Mouse (Mus musculus) thymus, adult 18-20 months (tissue): Measurements from ENCODE around the gene Calm3.
"Not testable (repeated sequence)": the region's sequence is repeated elsewhere in the genome, so short reads cannot be mapped to it uniquely, and the experiment has no call there.

Source experiments
- DNase-seq, 2 experiments: peaks; one replicate each; pipeline ENCODE4 v3.0.0; 2022; ENCODE audit warnings: mixed read lengths in 2 of 2

The Calm3 gene

DNA sequence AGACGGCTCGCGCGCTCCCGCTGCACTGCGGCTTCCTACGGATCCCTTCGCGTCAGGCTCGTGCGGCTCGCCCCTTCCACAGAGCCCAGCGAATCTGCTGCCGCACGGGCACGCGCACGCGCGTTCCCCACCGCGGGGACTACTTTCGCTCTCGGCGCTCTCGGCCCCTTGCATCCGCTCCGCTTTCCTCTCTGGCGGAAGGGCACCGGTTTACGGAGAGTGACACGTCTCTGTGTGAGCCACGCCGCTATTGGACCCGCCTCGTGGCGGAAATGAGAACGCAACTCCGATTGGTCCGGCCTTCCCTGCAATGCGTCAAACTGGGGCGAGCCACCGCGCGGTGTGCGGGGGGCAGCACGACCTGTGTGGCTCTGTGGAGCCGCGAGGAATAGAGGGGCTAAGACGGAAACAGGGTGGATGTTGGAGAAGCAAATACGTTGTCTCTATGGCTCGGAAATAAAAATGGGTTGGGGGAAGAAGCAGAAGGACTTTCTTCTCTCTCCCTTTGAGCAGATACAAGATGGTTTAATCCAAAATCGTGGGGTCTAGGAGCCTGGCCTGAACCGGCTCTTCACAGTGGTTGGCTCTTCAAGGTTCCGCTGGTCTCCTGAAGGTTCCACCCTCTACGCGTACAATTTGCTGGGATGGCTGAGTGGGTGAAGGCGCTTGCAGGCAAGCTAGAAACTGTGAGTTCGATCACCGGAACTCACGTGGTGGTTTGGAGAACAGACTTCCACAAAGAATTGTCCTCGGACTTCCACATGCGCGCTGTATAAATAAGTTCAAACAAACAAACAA, at the start of gene Calm3:
Calm3 (minus strand) TSS at position 78 of the 798 bp plus-strand sequence.
- peak; percentile 99 for DNase-seq

GRCm38 (mm10) chr7:16971160-16971559, 47.2 kb upstream of the Calm3 start:
- no peak for DNase-seq

- DNase-seq = no peak
These were observed 44.5 kb upstream of the Calm3 start for GRCm38 (mm10) chr7:16968414-16968813.

GRCm38 (mm10) chr7:16961678-16962077, 37.8 kb upstream of the Calm3 start:
- DNase-seq = no peak

DNA sequence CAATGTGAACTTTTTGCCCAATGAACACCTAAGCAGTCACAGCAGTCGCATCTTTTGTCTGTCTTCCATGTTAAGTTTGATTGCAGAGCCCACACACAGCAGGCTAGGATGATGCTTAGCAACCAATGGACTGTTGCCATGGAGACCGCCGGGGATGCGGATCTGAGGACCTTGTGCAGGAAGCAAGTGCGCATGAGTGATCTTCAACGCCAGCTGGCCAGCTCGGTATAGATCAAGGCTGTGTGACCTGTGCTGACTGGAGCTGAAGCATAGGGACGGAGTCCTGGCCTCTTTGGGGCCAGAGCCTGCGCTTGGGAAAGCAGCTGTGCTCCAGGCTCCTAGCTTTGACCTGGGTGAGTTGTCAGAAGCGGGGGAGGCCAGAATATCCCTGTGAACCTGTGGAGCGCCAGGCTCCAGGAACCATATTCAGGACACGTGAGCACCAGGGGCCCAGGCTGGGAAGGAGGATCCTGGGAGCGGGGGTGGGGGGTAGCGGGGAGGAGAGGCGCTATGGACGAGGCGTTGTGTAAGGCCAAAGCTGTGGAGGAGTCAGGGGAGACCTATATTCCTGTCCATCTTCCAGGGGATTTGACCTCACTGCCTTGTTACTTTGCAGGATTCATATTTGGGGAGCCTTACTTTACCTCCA, 35.7 kb upstream of the Calm3 start, which contains the start of gene Pnmal1:
Pnmal1 (plus strand) TSS at position 141 of the 649 bp plus-strand sequence.
- no peak for DNase-seq

GRCm38 (mm10) chr7:16956410-16957265, 32.7 kb upstream of the Calm3 start:
- DNase-seq = no peak

- DNase-seq = no peak
These were observed 31.8 kb upstream of the Calm3 start for GRCm38 (mm10) chr7:16955712-16956111.

- DNase-seq = not testable (repeated sequence)
These were observed 29.9 kb upstream of the Calm3 start for GRCm38 (mm10) chr7:16953776-16954175.

DNA sequence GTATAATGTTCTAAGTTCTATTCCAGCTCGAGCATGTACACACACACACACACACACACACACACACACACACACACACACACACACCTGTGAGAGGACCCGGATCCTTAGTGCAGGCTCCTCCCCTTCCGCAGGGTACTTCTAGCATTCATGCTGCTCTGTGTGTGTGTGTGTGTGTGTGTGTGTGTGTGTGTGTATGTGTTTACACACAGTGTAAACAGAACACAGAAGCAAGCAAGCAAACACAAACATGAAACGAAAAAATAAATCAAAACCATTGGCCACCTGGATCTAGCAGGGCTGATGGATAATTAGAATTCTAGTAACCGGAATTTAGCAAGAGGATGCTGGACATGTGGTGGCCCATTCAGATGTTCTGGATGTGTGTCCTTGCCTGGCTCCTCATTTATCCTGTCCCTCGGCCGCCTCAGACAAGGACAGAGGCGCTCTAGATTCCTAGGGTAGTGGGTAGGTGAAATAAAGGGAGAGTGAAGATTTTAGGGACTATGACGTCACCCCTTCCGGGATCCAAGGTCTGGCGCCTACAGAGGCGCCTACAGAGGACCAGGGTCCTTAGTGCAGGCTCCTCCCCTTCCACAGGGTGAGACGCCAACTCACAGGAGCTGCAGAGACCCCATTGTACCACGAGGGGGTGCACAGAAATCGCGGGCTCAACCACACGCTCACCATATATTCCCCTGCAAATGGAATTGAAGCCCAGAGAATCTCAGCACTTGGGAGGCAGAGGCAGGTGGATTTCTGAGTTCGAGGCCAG, 27.1 kb upstream of the Calm3 start:
- peak; percentile 66 to 75 for DNase-seq

GRCm38 (mm10) chr7:16949908-16950841, 26.3 kb upstream of the Calm3 start:
- peak; percentile 44 to 63 for DNase-seq

GRCm38 (mm10) chr7:16948923-16949458, 25.1 kb upstream of the Calm3 start:
- DNase-seq = no peak

DNA sequence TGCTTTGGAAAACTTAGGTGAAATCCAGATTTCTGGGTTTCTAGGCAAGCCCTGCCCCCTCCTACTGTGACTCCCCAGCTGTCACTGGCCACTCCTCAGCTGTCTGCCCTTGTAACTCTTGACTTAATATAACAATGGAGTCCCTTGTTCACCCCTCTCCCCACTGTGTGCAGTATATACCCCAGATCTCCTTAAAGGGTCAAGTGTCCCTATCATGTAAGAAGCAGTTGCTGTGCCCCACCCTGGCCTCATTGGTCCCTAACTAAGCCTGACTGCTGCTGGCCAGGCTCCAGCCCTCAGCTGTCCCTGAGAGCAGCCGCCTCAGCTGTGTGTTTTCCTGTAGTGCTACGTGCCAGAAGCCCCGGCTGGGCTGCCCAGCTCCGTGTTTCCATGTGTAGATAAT, 24.0 kb upstream of the Calm3 start:
- DNase-seq = no peak

DNA sequence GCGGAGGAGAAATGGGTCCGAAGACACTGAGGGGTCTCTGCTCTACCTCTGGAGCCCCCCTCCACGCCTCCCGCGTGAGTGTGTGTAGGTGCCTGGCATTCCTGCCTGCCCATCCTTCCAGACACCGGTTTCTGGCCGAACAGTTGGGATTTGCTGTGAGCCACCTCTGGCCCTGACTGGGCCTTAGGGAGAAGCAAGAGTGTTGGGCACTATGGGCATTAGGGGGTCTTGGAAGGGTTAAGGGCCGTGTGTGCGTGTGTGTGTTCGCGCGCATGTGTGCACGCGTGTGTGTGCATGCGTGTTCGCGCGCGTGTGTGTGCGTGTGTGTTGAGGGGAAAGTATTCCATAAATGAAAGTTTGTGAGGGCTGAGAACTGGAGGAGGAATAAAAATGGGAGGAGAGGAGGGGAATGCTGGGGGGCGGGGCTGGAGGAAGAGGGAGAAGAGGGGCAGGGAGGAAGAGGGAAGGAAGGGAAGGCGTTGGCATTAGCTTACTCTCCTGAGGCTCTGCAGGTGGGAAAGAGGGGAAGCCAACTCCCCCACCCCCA, 23.5 kb upstream of the Calm3 start:
- DNase-seq = no peak

GRCm38 (mm10) chr7:16946441-16947348, 22.8 kb upstream of the Calm3 start:
- DNase-seq = no peak

DNA sequence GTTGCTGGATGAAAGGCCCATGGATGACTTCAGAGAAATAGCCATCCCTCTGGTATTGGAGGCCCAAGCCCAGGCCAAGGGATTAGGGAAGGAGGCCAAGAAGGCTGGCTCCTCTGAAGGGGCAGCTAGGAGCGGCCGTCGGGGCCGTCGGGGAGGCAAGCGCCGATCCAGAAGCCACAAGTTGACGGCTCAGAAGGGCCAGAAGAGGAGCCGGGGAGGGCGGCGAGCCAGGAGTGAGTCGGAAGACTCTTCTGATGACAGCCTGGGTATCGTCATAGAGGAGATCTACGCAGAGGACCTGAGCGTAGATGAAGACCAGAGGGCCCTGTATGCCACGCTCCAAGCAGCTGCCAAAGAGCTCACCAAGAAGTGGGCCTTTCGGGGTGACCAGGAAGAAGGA, 21.5 kb upstream of the Calm3 start:
- DNase-seq = no peak

GRCm38 (mm10) chr7:16944808-16945315, 20.9 kb upstream of the Calm3 start:
- DNase-seq = no peak

- DNase-seq = peak; percentile 90 to 91
These were observed 20.3 kb upstream of the Calm3 start, which contains the start of gene Pnmal2 for GRCm38 (mm10) chr7:16944061-16944807. Gene Pnmal2, plus strand, starts transcription at chr7:16944682.

DNA sequence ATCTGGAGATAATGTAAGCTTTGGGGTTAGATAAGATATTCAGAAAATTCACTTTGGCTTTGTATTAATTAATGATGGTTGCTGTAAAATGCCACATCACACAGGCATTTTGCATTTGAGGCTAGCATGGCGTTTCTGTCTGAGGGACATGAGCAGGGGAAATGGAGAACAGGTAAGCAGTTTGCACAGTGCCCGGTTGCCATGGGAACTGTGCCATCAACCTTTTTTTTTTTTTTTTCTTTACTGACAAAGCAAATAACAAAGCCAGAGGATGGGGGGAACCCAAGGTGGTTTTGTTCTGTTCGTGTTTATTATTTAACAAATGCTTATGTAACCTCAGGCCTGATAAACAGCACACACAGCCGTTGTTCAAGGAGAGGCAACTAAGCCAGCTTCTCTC, 18.9 kb upstream of the Calm3 start:
- DNase-seq = no peak
